Mouse (Mus musculus) G1E (cell line): ENCODE measurements at regions not wholly inside any gene's neighbourhood (a gene's known extent, or its start where the extent isn't known, plus 50 kb on each side); places are given as distances from the start of the nearest gene placed in this dataset.

ENCODE experiments used
- ATAC-seq: 2 replicates; pipeline ENCODE4 v1.8.0; 2016; ENCODE audit warnings: mild to moderate bottlenecking; ENCODE audit not compliant: insufficient number of reproducible peaks, poor library complexity, low FRiP score, severe bottlenecking; ENCODE audit errors: extremely low read depth
- DNase-seq: peaks from one replicate; pipeline ENCODE4 v3.0.0; 2012; ENCODE audit warnings: low spot score
- H3K27me3 ChIP-seq: 2 replicates; pipeline ENCODE4 v1.6.1; 2012; ENCODE audit warnings: mild to moderate bottlenecking, low read length, inconsistent platforms; ENCODE audit not compliant: insufficient read depth
- H3K36me3 ChIP-seq: replicated peaks from 2 replicates; pipeline ENCODE3; 2012; ENCODE audit warnings: mild to moderate bottlenecking, inconsistent platforms
- H3K4me1 ChIP-seq: 2 replicates; pipeline ENCODE4 v1.6.1; 2012; ENCODE audit warnings: low read depth, low read length, inconsistent platforms, mixed read lengths; ENCODE audit not compliant: insufficient read depth
- H3K4me3 ChIP-seq: 2 replicates; pipeline ENCODE4 v1.5.1; 2012; ENCODE audit warnings: low read depth, mild to moderate bottlenecking, inconsistent platforms, low read length, moderate library complexity, mixed read lengths
- H3K9me3 ChIP-seq: replicated peaks from 2 replicates; pipeline ENCODE4 v1.6.1; 2012; ENCODE audit warnings: inconsistent platforms
- CTCF ChIP-seq: IDR thresholded peaks from 2 replicates; pipeline ENCODE4 v1.5.1; 2012; ENCODE audit warnings: low read depth, low read length, inconsistent platforms, mixed read lengths
- GATA1 ChIP-seq: IDR thresholded peaks from 2 replicates; pipeline ENCODE4 v1.6.1; 2012; ENCODE audit warnings: borderline replicate concordance, low read length, inconsistent platforms, mixed read lengths
- GATA2 ChIP-seq: IDR thresholded peaks from 2 replicates; pipeline ENCODE4 v1.6.1; 2012; ENCODE audit warnings: low read depth, low read length, inconsistent platforms, borderline replicate concordance
- POLR2AphosphoS5 ChIP-seq: IDR thresholded peaks from 2 replicates; pipeline ENCODE4 v1.6.1; 2012; ENCODE audit warnings: low read depth, low read length, inconsistent platforms; ENCODE audit not compliant: insufficient replicate concordance
- TAL1 ChIP-seq: conservative IDR thresholded peaks from 2 replicates; pipeline ENCODE4 v1.6.1; 2012; ENCODE audit warnings: low read depth, low read length, inconsistent platforms, mixed read lengths

DNA sequence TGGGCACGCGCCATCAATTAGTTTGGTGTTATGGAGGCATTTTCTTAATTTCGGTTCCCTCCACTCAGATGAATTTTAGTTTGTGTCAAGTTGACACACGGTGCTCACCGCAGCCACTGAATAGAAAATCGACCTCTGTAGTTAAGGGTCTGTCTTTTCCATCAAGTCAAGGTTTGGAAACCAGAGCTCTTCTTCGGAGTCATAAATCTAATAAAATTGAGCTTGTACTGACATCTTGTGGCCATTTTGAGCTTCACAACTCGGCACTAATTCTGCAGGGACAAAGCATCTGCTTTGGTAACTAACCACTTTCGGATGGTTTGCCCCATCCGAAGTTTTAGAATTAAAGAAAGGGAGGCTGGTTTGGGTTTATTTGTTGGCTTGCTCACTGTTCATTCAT lies 117.7 kb upstream of the Nat3 start:
- Histone ChIP-seq H3K4me3 (no peak overlapping the region), H3K27me3 (no peaks in the 10 kb centered on the region), H3K36me3 (no peaks in the 10 kb centered on the region), H3K9me3 (no peaks in the 10 kb centered on the region), H3K4me1 (peaks cover 2% of the 10 kb centered on the region; the same call in 1 of the 2 replicates)
- peak; percentile 1 for DNase-seq
- TF ChIP-seq CTCF (no peak), GATA1 (no peak)
- no peak; the same call in 1 of the 2 replicates for ATAC-seq

DNA sequence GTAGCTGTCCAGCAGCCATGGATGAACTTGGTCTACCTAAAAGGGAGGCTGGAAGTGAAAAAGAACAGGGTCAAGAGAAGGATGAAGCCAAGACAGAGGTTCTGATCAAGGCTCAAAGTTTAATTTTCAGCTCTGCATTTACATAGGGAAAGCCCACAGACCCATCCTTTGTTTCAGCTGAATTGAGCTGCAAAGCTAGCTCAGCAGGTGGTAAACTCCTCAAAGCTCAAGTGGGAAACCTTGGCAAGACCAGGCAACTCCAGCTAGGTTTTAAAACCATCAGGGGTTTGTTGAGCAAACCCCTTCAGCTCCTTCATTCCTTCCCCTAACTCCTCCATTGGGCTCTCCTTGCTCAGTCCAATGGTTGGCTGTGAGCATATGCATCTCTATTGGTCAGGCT lies 108.8 kb upstream of the Nat3 start:
- TF ChIP-seq CTCF (no peak), TAL1 (no peak), GATA2 (no peak), POLR2AphosphoS5 (no peak), GATA1 (no peak)
- no peaks in the 10 kb centered on the region for H3K4me1 ChIP-seq
- DNase-seq (no peak), ATAC-seq (no peak)
- H3K9me3 ChIP-seq: no peaks in the 10 kb centered on the region
- no peak overlapping the region for H3K4me3 ChIP-seq
- H3K27me3 ChIP-seq: peaks cover 3% of the 10 kb centered on the region
- no peaks in the 10 kb centered on the region for H3K36me3 ChIP-seq

DNA sequence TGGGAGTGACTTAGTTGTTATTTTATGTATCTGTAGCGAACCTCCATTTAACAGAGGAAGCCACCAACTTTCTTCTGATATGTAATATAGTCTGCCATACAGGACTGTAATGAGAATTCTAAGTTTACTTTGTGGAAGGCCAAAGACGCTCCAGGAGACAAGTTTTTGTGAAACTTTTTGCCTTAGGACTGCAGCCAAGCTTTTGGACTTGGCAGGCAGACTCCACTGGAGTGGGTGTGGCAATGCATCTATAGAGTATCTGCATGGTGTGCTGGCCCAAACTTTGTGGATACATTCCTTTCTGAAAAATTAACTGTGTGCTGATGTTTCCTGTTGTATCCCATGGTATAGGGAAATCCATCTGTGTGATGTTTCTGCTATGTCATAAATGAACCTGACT lies 101.1 kb upstream of the Nat3 start:
- ATAC-seq (no peak), DNase-seq (no peak)
- Histone ChIP-seq H3K27me3 (no peaks in the 10 kb centered on the region), H3K9me3 (no peaks in the 10 kb centered on the region; the same call in 1 of the 2 replicates), H3K4me1 (no peaks in the 10 kb centered on the region), H3K4me3 (no peak overlapping the region), H3K36me3 (no peaks in the 10 kb centered on the region)
- TF ChIP-seq POLR2AphosphoS5: no peak
- TF ChIP-seq TAL1: no peak
- no peak for TF ChIP-seq GATA1
- no peak for TF ChIP-seq GATA2
- no peak for TF ChIP-seq CTCF
